Mouse (Mus musculus) midbrain, embryonic 13.5 days (tissue): ENCODE results near the gene Gnai2. TPM values are rescaled to one million over a fixed set of nuclear protein-coding genes. Genes with fewer than 3 reads are reported as not detected.
"Not testable (repeated sequence)": the region's sequence is repeated elsewhere in the genome, so short reads cannot be mapped to it uniquely, and the experiment has no call there.

ENCODE experiments used
- ATAC-seq: fragments of 200-750 bp; cut with Nextera tagmentation; 2 replicates; pipeline ENCODE4 v1.8.0; 2017; ENCODE audit warnings: mild to moderate bottlenecking, moderate TSS enrichment, moderate library complexity
- H3K27ac ChIP-seq: fragments of 300-500 bp; sonication (generic); 2 replicates; pipeline ENCODE4 v1.5.1; 2015; ENCODE audit warnings: inconsistent platforms, mild to moderate bottlenecking, moderate library complexity
- H3K27me3 ChIP-seq: fragments of 300-500 bp; sonication (generic); 2 replicates; pipeline ENCODE4 v1.6.1; 2015; ENCODE audit warnings: mild to moderate bottlenecking, inconsistent platforms
- H3K36me3 ChIP-seq: fragments of 300-500 bp; sonication (generic); 2 replicates; pipeline ENCODE4 v1.6.1; 2015; ENCODE audit warnings: mild to moderate bottlenecking, inconsistent platforms
- H3K4me1 ChIP-seq: fragments of 300-500 bp; sonication (generic); replicated peaks from 2 replicates; pipeline ENCODE4 v1.6.1; 2015; ENCODE audit warnings: inconsistent platforms
- H3K4me2 ChIP-seq: fragments of 300-500 bp; sonication (generic); replicated peaks from 2 replicates; pipeline ENCODE4 v1.6.1; 2015; ENCODE audit warnings: moderate library complexity, mild to moderate bottlenecking, inconsistent platforms
- H3K4me3 ChIP-seq: fragments of 300-500 bp; sonication (generic); replicated peaks from 2 replicates; pipeline ENCODE4 v1.5.1; 2015; ENCODE audit warnings: mild to moderate bottlenecking, inconsistent platforms
- H3K9ac ChIP-seq: fragments of 300-500 bp; sonication (generic); replicated peaks from 2 replicates; pipeline ENCODE4 v1.6.1; 2015; ENCODE audit warnings: mild to moderate bottlenecking, inconsistent platforms
- H3K9me3 ChIP-seq: fragments of 300-500 bp; sonication (generic); 2 replicates; pipeline ENCODE4 v1.6.1; 2016; ENCODE audit warnings: mild to moderate bottlenecking, inconsistent platforms
- WGBS: fragments of 180-500 bp; shearing (Covaris S2); methylation state at CpG from one replicate; pipeline ENCODE4 v1.1.7; 2015; 5-methylcytosine and 5-hydroxymethylcytosine counted together
- polyA plus RNA-seq: library from polyadenylated mRNA; unstranded; fragments of >200 nt; fragmentation: Nextera tagmentation; extraction: Ambion mirVana; gene quantifications from 2 replicates; pipeline ENCODE4 v1.2.1, GENCODE M21; 2015

Gene Gnai2
- 399 and 416 TPM in 2 replicates for polyA plus RNA-seq

DNA sequence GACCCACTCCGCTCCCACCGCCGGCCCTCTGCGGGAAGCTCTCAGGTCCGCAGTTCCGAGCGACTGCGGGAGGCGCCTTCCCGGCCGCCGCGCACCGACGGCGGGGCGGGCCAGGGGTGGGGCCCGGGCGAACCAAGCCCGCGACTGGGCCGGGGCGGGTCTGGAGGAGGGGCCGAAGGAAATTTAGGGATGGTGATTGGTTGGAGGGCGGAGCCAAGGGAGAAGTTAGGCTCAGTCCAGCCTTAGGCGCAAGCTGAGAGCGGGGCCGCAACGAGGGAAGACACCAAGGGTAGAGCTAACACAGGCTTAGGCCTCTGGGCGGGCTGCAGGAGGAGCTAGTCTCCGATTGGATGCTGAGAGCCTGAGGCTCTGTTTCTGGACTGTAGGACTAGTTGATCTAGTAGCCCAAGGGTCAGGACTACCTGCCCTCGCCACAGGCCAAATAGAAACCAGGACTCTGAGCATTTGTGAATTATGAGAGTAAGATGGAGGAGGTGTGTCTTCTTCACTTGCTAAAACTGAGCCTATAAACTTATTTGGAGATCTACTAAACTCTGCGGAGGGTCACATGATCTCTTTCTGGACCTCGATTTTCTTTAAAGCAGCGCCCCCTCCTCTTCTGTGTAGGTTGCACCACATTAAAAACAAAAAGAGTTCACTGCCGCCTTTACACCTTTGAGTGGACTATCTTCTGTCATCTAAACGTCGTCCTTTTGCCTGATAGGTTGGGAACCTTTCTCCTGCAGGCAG, at the start of gene Gnai2:
Gene Gnai2, minus strand, starts transcription at position 89 of the 750 bp plus-strand sequence.
- peak within 1 kb of the TSS; percentile 90 for H3K4me2 ChIP-seq

DNA sequence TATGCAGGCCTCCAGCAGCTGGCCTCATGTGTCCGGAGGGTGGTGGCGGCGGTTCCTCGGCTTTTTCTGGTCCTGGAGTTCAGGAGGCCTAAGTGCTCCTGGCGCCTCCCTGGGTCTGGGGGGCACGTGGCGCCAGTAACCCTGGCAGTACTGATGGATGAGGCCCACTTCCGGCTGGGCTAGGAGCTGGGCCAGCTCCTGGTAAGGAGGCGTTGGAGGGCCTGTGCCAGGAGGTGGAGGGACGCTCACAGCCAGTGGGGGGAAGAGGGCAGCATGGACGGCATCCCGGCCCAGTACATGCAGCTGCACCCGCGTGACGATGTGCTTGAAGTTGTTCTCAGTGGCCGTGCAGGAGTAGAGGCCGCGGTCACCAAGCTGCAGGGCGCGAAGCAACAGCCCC, 47.2 kb upstream of the Gnai2 start:
- no peak overlapping the region for H3K9ac ChIP-seq
- WGBS, result 89% methylated on average over 20 of the region's 20 CpGs
- no peaks in the 10 kb centered on the region for H3K9me3 ChIP-seq
- peaks cover 5% of the 10 kb centered on the region; the same call in 1 of the 2 replicates for H3K27me3 ChIP-seq
- no peak overlapping the region for H3K4me2 ChIP-seq
- 0 out of 2 replicates have a peak overlapping the region, but pooled peaks have one; percentile 25 for H3K27ac ChIP-seq
- H3K4me3 ChIP-seq, result no peak overlapping the region
- peaks cover 55% of the 10 kb centered on the region for H3K36me3 ChIP-seq
- no peak for ATAC-seq
- no peaks in the 10 kb centered on the region for H3K4me1 ChIP-seq

More for the DNA sequence above, at the start of gene Gnai2:
- H3K27ac ChIP-seq, result peak within 1 kb of the TSS; percentile 98
- H3K4me1 ChIP-seq, result peaks cover 67% of the 10 kb centered on the region
- H3K9ac ChIP-seq, result peak within 1 kb of the TSS; percentile 97
- no peaks in the 10 kb centered on the region for H3K36me3 ChIP-seq
- H3K4me3 ChIP-seq, result peak within 1 kb of the TSS; percentile 87
- H3K9me3 ChIP-seq, result no peaks in the 10 kb centered on the region
- no peaks in the 10 kb centered on the region for H3K27me3 ChIP-seq
- peak; percentile 83 for ATAC-seq
- 6% methylated on average over 22 of the region's 38 CpGs for WGBS

DNA sequence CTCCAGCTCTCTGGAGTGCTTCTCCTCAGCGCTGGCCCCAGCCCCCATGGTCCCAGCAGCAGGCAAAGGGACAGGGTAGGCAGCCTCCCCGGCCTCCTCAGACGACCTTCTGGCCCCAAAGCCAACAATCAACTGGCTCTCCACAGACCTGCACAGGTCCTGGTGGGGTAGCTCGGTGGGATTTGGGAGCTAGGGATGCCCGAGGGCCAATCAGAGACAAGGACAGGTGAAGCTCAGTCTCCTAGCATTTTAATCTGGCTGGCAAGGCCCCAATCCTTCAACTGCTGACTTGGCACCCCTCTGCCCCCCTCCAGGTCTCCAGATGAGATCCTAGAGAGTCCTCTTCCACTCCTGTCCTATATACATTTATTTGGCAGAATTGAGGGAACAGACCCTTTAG, 44.3 kb upstream of the Gnai2 start, which contains the start of gene Gnat1:
Gene Gnat1, minus strand, starts transcription at position 212 of the 400 bp plus-strand sequence.
- H3K9ac ChIP-seq, result no peak within 1 kb of the TSS; the same call in 1 of the 2 replicates
- peaks cover 30% of the 10 kb centered on the region for H3K36me3 ChIP-seq
- H3K4me1 ChIP-seq, result peaks cover 16% of the 10 kb centered on the region
- WGBS, result 45% methylated on average over 5 of the region's 5 CpGs
- H3K27ac ChIP-seq, result no peak within 1 kb of the TSS
- no peaks in the 10 kb centered on the region for H3K9me3 ChIP-seq
- H3K4me3 ChIP-seq, result no peak within 1 kb of the TSS
- no peak within 1 kb of the TSS for H3K4me2 ChIP-seq
- no peak for ATAC-seq
- H3K27me3 ChIP-seq, result peaks cover 34% of the 10 kb centered on the region

DNA sequence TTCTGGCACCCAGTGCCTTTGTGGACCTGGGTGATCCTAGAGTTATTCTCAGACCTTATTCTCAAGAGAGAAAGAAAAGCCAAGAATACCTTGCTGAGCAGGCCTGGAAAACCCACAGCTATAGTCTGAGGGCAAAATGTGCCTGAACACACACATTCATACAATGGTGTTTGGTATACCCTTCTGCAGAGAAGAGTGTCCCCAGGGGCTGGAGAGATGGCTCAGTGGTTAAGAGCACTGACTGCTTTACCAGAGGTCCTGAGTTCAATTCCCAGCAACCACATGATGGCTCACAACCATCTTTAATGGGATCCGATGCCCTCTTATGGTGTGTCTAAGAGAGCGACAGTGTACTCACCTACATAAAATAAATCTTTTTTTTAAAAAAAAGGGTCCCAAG, 43.7 kb upstream of the Gnai2 start:
- H3K4me1 ChIP-seq, result peaks cover 16% of the 10 kb centered on the region
- WGBS, result 95% methylated on average over 2 of the region's 2 CpGs
- no peak for ATAC-seq

DNA sequence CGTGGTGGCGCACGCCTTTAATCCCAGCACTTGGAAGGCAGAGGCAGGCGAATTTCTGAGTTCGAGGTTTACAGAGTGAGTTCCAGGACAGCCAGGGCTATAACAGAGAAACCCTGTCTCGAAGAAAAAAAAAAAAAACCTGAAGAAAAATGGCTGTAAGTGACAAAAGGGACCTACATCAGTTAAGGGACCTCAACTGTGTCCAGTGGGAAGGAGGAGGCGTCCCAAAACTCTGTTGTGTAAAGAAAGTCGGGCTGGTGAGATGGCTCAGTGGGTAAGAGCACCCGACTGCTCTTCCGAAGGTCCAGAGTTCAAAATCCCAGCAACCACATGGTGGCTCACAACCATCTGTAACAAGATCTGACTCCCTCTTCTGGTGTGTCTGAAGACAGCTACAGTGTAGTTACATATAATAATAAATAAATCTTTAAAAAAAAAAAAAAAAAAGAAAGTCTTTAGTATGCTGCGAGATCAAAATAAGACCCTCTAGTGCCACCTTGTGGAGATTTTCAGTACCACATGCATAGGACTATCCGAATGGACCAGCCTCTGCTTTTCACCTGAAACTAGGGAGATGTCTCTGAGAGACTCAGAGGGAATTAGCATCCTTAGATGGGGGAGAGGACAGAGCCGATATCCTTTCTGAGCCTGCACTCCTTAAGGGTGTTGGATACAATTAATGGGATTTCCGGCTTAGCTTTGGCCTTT, 42.8 kb upstream of the Gnai2 start:
- WGBS, result 40% methylated on average over 14 of the region's 14 CpGs
- H3K4me3 ChIP-seq, H3K4me2 ChIP-seq, H3K9ac ChIP-seq, H3K9me3 ChIP-seq, ATAC-seq, H3K27ac ChIP-seq: not testable (repeated sequence)
- Histone ChIP-seq H3K27me3 (peaks cover 37% of the 10 kb centered on the region), H3K36me3 (peaks cover 15% of the 10 kb centered on the region), H3K4me1 (peaks cover 16% of the 10 kb centered on the region)

More for the DNA sequence above, 43.7 kb upstream of the Gnai2 start:
- Histone ChIP-seq H3K4me2 (no peak overlapping the region), H3K9me3 (no peaks in the 10 kb centered on the region), H3K9ac (no peak overlapping the region), H3K4me3 (no peak overlapping the region), H3K27ac (no peak overlapping the region), H3K27me3 (peaks cover 37% of the 10 kb centered on the region), H3K36me3 (peaks cover 23% of the 10 kb centered on the region)

DNA sequence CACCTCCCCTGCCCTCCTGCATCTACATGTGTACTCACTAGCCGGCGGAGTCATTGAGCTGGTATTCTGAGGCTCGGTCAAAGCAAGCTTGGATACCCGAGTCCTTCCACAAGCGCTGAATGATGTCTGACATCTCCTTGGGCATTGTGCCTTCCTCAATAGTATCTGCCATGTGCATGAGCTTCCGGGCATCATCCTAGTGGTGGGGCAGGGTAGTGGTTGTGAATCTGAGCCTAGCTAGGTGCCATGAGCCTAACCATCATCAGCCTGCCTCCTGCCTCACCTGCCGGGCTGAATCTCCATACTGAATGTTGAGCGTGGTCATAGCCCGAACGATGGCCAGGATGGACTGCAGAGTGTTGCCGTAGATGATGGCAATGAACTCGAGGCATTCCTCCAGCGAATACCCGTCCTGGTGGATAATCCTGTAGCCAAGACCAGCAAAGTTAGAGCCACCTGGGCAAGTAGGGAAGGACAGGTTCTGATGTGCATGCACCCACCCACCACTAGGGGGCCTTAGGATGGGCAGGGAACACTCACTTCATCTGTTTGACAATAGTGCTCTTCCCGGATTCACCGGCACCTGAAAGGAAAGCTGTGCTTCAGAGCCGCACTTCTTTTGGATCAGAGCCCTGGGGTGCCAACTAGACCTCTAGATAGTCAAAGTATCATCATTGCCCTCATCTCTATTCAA, 42.1 kb upstream of the Gnai2 start:
- WGBS, result 23% methylated on average over 17 of the region's 17 CpGs

DNA sequence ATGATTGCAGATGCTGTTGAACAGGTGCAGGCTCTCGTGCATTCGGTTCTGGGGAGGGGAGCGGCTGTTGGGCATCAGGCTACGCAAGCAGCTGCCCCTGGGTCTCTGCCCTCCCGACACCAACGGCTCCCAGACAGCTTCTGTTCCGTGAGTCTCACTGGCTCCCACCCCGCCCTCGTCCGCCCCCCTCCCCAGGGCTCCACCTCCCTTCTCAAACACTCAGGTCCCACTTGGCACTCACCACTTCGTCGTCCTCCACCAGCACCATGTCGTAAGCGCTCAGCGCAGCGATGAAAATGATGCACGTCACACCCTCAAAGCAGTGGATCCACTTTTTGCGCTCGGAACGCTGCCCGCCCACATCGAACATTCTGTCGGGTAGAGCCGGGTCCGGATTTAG, 41.1 kb upstream of the Gnai2 start:
- Histone ChIP-seq H3K9me3 (no peaks in the 10 kb centered on the region), H3K27me3 (peaks cover 37% of the 10 kb centered on the region), H3K4me1 (peaks cover 16% of the 10 kb centered on the region), H3K9ac (peak overlapping the region; percentile 52; the same call in 1 of the 2 replicates), H3K27ac (no peak overlapping the region), H3K4me3 (peak overlapping the region; percentile 37), H3K4me2 (peak overlapping the region; percentile 63), H3K36me3 (no peaks in the 10 kb centered on the region)
- 1% methylated on average over 25 of the region's 25 CpGs for WGBS
- ATAC-seq, result peak; percentile 12

More for the DNA sequence above, 42.1 kb upstream of the Gnai2 start:
- peaks cover 37% of the 10 kb centered on the region for H3K27me3 ChIP-seq
- H3K4me2 ChIP-seq, result 0 out of 2 replicates have a peak overlapping the region, but pooled peaks have one; percentile 63
- H3K4me1 ChIP-seq, result peaks cover 16% of the 10 kb centered on the region
- peak; percentile 16; the same call in 1 of the 2 replicates for ATAC-seq
- no peaks in the 10 kb centered on the region for H3K9me3 ChIP-seq
- no peak overlapping the region for H3K9ac ChIP-seq
- no peak overlapping the region for H3K4me3 ChIP-seq
- no peak overlapping the region for H3K27ac ChIP-seq
- peaks cover 7% of the 10 kb centered on the region for H3K36me3 ChIP-seq

DNA sequence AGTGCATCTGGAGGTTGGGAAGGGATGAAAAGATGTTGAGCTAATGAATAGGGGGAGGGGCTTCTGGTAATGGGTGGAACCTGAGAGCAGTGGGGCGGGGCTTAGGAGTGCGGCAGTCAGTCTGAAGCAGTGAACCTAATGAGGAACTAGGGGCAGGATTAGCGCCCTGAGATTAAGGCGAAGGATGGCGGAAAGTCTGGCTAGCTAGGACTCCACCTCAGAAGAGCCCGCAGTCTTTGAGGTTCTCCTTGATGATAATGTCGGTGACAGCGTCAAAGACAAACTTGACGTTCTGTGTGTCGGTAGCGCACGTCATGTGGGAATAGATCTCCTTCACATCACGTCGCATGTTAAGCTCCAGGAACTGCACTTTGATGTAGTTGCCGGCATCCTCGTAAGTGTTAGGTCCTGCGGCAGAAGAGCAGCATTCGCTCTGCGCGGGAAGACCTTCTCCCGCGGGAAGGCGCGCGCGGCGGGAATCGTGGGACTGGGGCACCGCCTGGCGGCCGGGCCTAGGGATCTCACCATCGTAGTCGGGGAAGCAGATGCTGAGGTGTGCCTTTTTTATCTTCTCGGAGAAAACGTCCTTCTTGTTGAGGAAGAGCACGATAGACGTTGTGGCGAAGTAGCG, 40.6 kb upstream of the Gnai2 start:
- H3K4me1 ChIP-seq, result peaks cover 16% of the 10 kb centered on the region
- H3K9me3 ChIP-seq, result no peaks in the 10 kb centered on the region
- peak; percentile 57 for ATAC-seq
- peak overlapping the region; percentile 37 for H3K4me3 ChIP-seq
- no peaks in the 10 kb centered on the region for H3K36me3 ChIP-seq
- peak overlapping the region; percentile 52; the same call in 1 of the 2 replicates for H3K9ac ChIP-seq
- 0% methylated on average over 39 of the region's 39 CpGs for WGBS
- no peak overlapping the region for H3K27ac ChIP-seq
- H3K27me3 ChIP-seq, result peaks cover 37% of the 10 kb centered on the region
- H3K4me2 ChIP-seq, result peak overlapping the region; percentile 63

DNA sequence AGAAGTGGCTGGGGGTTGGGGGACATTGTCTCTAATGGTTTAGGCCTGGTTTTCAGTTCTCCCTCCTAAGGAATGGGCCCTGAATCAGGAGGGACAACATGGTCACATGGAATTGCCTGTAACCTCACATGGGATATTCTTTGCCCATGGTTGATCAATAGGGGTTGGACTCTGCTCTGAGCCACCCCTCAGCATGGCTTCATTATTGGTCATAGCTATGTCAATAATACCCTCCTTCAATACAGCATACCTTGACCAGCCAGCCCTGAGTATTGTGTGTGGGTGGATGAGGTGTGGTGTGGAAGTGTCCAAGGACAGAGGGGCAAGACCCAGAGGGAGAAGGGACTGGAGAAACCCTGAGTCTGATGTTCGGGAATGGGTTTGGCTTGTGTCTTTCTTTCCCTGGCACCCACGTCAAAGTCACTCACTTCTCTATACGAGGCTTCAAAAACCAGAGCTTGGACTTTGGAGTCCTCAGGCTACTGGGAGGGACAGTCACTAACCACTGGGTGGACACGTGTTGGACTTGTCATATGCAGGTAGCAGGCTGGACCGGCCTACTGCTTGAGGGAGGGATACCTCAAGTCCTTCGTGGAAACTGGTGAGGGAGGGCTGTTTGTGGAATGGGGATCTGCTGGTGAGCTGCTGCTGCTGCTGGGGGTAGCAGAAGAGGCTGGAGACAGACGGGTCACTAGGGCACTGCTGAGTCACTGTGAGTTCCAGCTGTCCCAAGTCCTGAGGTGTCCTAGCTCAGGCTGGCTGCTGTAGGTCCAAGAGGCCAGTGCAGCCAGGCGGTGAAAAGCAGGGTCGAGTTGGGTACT, 39.7 kb upstream of the Gnai2 start:
- H3K4me1 ChIP-seq, result peaks cover 22% of the 10 kb centered on the region
- H3K27ac ChIP-seq, result no peak overlapping the region
- H3K27me3 ChIP-seq, result peaks cover 37% of the 10 kb centered on the region
- no peaks in the 10 kb centered on the region for H3K36me3 ChIP-seq
- H3K4me3 ChIP-seq, result no peak overlapping the region
- H3K4me2 ChIP-seq, result no peak overlapping the region
- no peak overlapping the region for H3K9ac ChIP-seq
- WGBS, result 55% methylated on average over 9 of the region's 9 CpGs
- ATAC-seq, result no peak
- H3K9me3 ChIP-seq, result no peaks in the 10 kb centered on the region

DNA sequence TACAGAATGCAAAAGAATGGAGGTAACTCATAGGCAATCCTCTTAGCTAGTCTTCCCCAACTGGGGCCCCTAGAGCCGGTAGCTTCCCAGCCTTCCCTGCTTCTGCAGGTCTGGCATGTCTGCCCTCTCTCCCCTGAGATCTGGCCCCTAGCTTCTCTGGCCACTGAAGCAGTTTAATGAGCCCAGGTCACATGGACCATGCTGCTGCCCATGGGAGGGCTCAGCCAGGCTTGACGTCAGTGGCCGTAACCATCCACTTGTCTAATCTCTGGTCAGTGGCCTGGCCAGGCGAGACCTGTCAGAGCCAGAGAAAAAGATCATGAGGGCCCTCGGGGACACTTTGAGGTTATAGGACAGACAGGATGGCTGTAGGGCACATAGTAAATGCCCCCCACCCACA, 35.1 kb upstream of the Gnai2 start:
- 39% methylated on average over 5 of the region's 5 CpGs for WGBS
- Histone ChIP-seq H3K4me1 (peaks cover 40% of the 10 kb centered on the region), H3K27me3 (peaks cover 36% of the 10 kb centered on the region), H3K4me3 (no peak overlapping the region), H3K4me2 (no peak overlapping the region), H3K9ac (no peak overlapping the region), H3K9me3 (no peaks in the 10 kb centered on the region), H3K36me3 (no peaks in the 10 kb centered on the region), H3K27ac (no peak overlapping the region)
- ATAC-seq, result no peak

DNA sequence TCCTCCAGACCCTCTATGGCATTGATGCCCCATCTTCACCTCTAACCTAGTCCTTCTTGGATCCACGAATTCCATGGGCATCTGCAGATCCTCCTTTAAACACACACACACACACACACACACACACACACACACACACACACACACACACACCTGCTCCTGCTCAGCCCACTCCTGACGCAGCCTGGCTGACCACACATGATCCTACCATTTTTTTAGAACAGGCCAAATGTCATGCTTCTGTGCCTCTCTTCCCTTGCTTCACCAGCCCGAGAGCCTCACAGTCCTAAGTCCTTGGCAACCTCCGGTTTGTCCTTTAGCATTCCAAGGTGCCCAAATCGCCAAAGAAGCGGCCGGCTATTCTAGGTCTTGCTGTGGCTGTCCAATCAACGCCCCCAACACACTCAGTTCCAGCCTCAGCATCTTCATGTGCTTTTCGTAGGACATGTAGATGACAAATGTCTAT, 34.3 kb upstream of the Gnai2 start, which contains the start of gene Slc38a3:
Gene Slc38a3, minus strand, starts transcription at position 51 of the 466 bp plus-strand sequence.
- peaks cover 40% of the 10 kb centered on the region for H3K4me1 ChIP-seq
- WGBS, result 85% methylated on average over 9 of the region's 9 CpGs
- no peak within 1 kb of the TSS for H3K4me3 ChIP-seq
- no peaks in the 10 kb centered on the region for H3K36me3 ChIP-seq
- no peak within 1 kb of the TSS for H3K27ac ChIP-seq
- no peak within 1 kb of the TSS for H3K9ac ChIP-seq
- H3K4me2 ChIP-seq, result no peak within 1 kb of the TSS
- H3K9me3 ChIP-seq, result no peaks in the 10 kb centered on the region
- no peak for ATAC-seq
- H3K27me3 ChIP-seq, result peaks cover 32% of the 10 kb centered on the region
